Mouse (Mus musculus): ENCODE results near the gene 4930572O03Rik. TPM values are rescaled to one million over a fixed set of nuclear protein-coding genes. Genes with fewer than 3 reads are reported as not detected.
"Not testable (repeated sequence)": the region's sequence is repeated elsewhere in the genome, so short reads cannot be mapped to it uniquely, and the experiment has no call there.

The 4930572O03Rik gene
- not detected in 2 replicates for polyA plus RNA-seq (2012; rRNA removed)

GRCm38 (mm10) chr5:15656959-15657358, at the start of gene 4930572O03Rik:
TSS of gene 4930572O03Rik (minus strand) at chr5:15657059.
- not testable (repeated sequence) for H3K4me3 ChIP-seq (ENCODE audit: low read depth, low read length); H3K27ac ChIP-seq (ENCODE audit: insufficient read depth, low read depth, low read length); H3K36me3 ChIP-seq (ENCODE audit: control insufficient read depth, insufficient read depth, low read length); H3K4me1 ChIP-seq (ENCODE audit: control insufficient read depth, insufficient read depth, insufficient read length, low read length); H3K27me3 ChIP-seq (ENCODE audit: control insufficient read depth, insufficient read depth, low read length)
- WGBS = 51% methylated on average over 1 of the region's 1 CpGs

GRCm38 (mm10) chr5:15702891-15703290, 46.0 kb upstream of the 4930572O03Rik start:
- H3K36me3 ChIP-seq (ENCODE audit: control insufficient read depth, insufficient read depth, low read length); H3K27me3 ChIP-seq (ENCODE audit: control insufficient read depth, insufficient read depth, low read length); H3K4me1 ChIP-seq (ENCODE audit: control insufficient read depth, insufficient read depth, insufficient read length, low read length); H3K27ac ChIP-seq (ENCODE audit: insufficient read depth, low read depth, low read length); H3K4me3 ChIP-seq (ENCODE audit: low read depth, low read length): not testable (repeated sequence)
- 23% methylated on average over 5 of the region's 5 CpGs for whole genome bisulfite sequencing

DNA sequence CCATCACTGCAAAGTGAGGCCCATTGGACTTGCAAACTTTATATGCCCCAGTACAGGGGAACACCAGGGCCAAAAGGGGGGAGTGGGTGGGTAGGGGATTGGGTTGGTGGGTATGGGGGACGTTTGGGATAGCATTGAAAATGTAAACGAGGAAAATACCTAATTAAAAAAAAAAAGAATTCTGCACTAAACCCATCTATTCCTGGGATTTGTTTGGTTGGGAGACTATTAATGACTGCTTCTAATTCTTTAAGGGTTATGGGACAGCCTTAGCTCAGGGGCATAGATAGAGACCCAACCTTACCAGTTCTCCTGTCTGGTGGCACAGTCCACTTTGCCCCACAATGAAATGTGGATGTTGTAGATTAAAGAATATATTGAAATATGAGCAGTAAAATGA, 40.9 kb upstream of the 4930572O03Rik start:
- not testable (repeated sequence) for H3K36me3 ChIP-seq (ENCODE audit: control insufficient read depth, insufficient read depth, low read length); H3K4me1 ChIP-seq (ENCODE audit: control insufficient read depth, insufficient read depth, insufficient read length, low read length); H3K4me3 ChIP-seq (ENCODE audit: low read depth, low read length); H3K27ac ChIP-seq (ENCODE audit: insufficient read depth, low read depth, low read length); H3K27me3 ChIP-seq (ENCODE audit: control insufficient read depth, insufficient read depth, low read length)
- 29% methylated on average over 2 of the region's 2 CpGs for WGBS

DNA sequence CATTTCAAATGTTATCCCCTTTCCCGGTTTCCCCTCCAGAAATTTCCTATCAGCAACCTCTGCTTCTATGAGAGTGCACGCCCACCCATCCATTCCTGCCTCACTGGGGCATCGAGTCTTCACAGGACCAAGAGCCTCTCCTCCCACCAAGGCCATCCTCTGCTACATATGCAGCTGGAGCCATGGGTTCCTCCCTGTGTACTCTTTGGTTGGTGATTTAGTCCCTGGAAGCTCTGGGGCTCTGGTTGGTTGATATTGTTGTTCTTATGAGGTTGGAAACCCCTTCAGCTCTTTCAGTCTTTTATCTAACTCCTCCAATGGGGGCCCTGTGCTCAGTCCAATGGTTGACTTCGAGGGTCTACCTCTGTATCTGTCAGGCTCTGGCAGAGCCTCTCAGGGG, 35.0 kb upstream of the 4930572O03Rik start:
- not testable (repeated sequence) for H3K27me3 ChIP-seq (ENCODE audit: control insufficient read depth, insufficient read depth, low read length); H3K4me3 ChIP-seq (ENCODE audit: low read depth, low read length); H3K27ac ChIP-seq (ENCODE audit: insufficient read depth, low read depth, low read length); H3K36me3 ChIP-seq (ENCODE audit: control insufficient read depth, insufficient read depth, low read length); H3K4me1 ChIP-seq (ENCODE audit: control insufficient read depth, insufficient read depth, insufficient read length, low read length)
- WGBS = 61% methylated on average over 4 of the region's 4 CpGs

GRCm38 (mm10) chr5:15690822-15691221, 34.0 kb upstream of the 4930572O03Rik start:
- not testable (repeated sequence) for H3K4me1 ChIP-seq (ENCODE audit: control insufficient read depth, insufficient read depth, insufficient read length, low read length); H3K4me3 ChIP-seq (ENCODE audit: low read depth, low read length); H3K36me3 ChIP-seq (ENCODE audit: control insufficient read depth, insufficient read depth, low read length); H3K27ac ChIP-seq (ENCODE audit: insufficient read depth, low read depth, low read length); H3K27me3 ChIP-seq (ENCODE audit: control insufficient read depth, insufficient read depth, low read length)
- WGBS = 71% methylated on average over 4 of the region's 4 CpGs

GRCm38 (mm10) chr5:15689659-15690213, 32.9 kb upstream of the 4930572O03Rik start:
- H3K27ac ChIP-seq (ENCODE audit: insufficient read depth, low read depth, low read length); H3K4me3 ChIP-seq (ENCODE audit: low read depth, low read length); H3K4me1 ChIP-seq (ENCODE audit: control insufficient read depth, insufficient read depth, insufficient read length, low read length); H3K36me3 ChIP-seq (ENCODE audit: control insufficient read depth, insufficient read depth, low read length); H3K27me3 ChIP-seq (ENCODE audit: control insufficient read depth, insufficient read depth, low read length): not testable (repeated sequence)
- WGBS = 62% methylated on average over 6 of the region's 6 CpGs

DNA sequence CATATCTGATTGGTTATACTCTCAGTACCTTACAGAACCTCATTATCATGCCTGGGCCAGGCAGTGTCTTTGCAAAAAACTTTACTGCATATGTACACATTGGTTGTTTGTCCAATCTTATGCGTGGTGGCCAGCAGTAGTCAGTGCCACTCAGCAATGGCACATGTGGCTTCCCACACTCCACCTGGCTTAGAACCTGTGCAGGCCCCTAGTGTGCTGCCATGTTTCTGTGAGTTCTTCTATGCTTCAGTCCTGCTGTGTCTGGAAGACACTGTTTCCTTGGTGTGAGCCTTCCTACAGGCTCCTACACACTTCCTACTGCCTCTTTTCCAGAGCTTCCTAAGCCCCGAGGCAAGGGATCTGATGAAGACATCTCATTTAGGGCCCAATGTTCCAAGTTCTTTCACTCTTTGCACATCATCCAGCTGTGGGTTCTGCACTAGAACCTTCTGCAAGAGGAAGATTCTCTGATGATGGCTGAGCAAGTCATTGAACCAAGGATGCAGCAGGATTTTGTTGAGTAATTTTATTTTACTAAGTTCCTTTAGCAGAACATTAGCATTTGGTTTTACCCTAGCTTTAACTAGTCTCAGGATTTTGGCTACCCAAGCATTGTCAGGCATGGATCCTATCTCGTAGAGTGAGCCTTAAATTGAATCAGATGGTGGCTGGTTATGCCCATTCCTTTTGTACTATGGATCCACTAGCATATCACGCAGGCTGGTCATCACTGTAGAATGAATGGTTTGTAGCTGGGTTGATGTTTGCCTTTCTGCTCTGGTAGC, 32.2 kb upstream of the 4930572O03Rik start:
- H3K4me1 ChIP-seq (ENCODE audit: control insufficient read depth, insufficient read depth, insufficient read length, low read length); H3K36me3 ChIP-seq (ENCODE audit: control insufficient read depth, insufficient read depth, low read length); H3K27me3 ChIP-seq (ENCODE audit: control insufficient read depth, insufficient read depth, low read length); H3K4me3 ChIP-seq (ENCODE audit: low read depth, low read length); H3K27ac ChIP-seq (ENCODE audit: insufficient read depth, low read depth, low read length): not testable (repeated sequence)
- WGBS = 58% methylated on average over 4 of the region's 4 CpGs

DNA sequence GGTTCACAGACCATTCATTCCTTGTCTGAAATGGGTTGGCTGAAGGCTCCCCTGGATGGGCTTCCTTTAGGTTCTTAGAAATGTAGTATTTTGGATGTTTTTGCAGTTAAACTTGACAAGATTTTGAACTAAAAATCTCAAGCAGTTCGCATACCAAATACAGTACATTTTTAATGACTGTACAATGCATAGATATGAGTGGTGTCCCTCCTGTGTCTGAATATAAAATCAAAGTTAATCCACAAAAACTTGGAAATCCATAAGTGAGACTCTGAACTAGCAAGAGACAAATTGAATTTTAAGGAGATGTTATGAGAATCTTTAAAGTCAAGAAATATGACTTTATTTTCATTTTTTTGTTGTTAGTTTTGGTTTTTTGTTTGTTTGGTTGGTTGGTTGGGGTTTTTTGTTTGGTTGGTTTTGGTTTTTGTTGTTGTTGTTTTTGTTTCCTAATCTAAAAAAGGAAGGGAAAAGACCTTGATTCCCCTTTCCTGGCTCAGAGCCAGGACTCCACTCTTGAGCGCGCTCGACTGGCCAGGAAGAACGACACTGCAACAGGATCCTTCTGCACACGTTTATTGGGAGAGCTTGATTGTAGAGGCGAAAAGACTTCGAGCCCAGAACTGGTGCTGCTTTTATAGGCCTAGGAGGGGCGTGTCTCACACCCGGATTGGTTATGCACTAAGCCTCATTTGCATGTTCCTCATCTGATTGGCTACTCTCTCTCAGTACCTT, 24.6 kb upstream of the 4930572O03Rik start:
- WGBS = 76% methylated on average over 8 of the region's 10 CpGs
- not testable (repeated sequence) for H3K4me3 ChIP-seq (ENCODE audit: low read depth, low read length); H3K27ac ChIP-seq (ENCODE audit: insufficient read depth, low read depth, low read length); H3K27me3 ChIP-seq (ENCODE audit: control insufficient read depth, insufficient read depth, low read length); H3K4me1 ChIP-seq (ENCODE audit: control insufficient read depth, insufficient read depth, insufficient read length, low read length); H3K36me3 ChIP-seq (ENCODE audit: control insufficient read depth, insufficient read depth, low read length)

DNA sequence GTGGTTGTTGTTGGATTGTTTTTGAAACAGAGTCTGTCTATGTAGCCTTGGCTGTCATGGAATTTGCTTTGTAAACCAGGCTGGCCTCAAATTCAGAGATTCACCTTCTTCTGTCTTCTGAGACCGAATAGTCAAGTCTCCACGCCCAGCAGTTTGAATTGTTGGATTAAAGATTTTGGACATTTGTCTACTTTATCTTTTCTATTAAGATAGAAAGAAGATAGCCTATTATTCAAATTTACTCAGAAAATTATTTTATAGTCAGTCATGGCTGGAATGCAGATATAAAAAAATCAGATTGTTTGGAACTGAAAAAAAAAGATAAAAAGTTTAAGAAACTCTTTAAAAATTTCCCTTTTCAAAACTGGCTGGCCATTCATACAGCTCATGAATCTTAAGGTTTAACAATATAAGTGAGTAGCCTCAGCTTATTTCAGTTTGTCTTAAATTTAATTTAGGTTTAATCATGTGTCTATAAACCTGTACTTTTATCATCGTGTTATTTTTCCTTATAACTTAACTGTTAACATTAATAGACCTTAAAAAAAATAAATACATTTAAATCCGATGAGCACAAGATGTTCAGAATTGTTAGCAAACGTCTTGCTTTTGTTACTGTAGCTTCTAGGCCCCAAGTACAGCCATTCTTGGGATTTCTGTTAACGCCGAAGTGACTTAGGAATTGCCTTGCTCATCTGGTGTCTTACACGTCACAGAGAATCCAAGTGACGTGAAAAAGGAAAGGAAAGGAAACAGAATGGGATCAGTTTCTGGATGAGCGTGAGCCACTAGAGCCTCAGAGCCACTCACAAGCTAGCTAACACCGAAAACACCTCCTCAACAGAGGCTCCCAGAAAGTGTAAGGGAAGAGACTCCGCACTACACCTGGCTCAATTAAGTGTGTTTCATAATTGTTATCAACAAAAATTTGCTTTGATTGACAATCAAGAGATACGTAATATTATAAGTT, 23.4 kb upstream of the 4930572O03Rik start:
- 65% methylated on average over 13 of the region's 13 CpGs for WGBS
- not testable (repeated sequence) for H3K27ac ChIP-seq (ENCODE audit: insufficient read depth, low read depth, low read length)

DNA sequence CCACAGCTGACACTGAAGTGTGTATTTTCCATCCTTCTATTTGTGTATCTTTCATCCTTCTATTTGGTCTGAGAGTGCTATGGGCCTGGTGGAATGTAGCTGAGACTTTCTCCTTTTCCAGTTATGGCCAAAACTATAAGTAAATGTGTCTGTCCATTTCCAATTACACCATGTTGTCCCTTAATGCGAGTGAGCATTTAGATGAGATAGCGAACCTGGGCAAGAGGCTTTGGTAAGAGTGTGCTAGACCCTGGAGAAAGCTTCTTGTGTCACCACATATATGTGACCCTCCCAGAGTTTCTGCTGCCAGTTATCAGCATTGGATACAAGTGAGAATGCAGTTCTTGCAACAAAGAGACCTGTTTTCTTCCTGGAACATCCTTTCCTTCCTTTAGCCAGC, 22.0 kb upstream of the 4930572O03Rik start:
- 68% methylated on average over 2 of the region's 2 CpGs for WGBS
- H3K4me3 ChIP-seq (ENCODE audit: low read depth, low read length); H3K27me3 ChIP-seq (ENCODE audit: control insufficient read depth, insufficient read depth, low read length); H3K27ac ChIP-seq (ENCODE audit: insufficient read depth, low read depth, low read length); H3K4me1 ChIP-seq (ENCODE audit: control insufficient read depth, insufficient read depth, insufficient read length, low read length); H3K36me3 ChIP-seq (ENCODE audit: control insufficient read depth, insufficient read depth, low read length): not testable (repeated sequence)

More for the DNA sequence above, 23.4 kb upstream of the 4930572O03Rik start:
- H3K4me1 ChIP-seq (ENCODE audit: control insufficient read depth, insufficient read depth, insufficient read length, low read length); H3K4me3 ChIP-seq (ENCODE audit: low read depth, low read length); H3K27me3 ChIP-seq (ENCODE audit: control insufficient read depth, insufficient read depth, low read length); H3K36me3 ChIP-seq (ENCODE audit: control insufficient read depth, insufficient read depth, low read length): not testable (repeated sequence)

DNA sequence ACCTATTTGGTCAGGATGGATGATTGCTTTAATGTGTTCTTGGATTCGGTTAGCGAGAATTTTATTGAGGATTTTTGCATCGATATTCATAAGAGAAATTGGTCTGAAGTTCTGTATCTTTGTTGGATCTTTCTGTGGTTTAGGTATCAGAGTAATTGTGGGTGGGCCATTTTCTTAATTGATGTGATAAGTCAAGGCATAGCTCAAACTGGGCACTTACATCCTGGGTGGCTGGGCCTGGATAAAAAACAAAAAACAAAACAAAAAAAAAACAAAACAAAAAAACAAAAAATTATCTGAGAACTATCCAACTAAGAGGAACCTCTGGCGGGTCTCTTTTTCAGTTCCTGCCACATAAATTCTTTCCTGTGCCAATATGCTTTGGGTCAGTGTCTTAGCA, 20.9 kb upstream of the 4930572O03Rik start:
- H3K4me1 ChIP-seq (ENCODE audit: control insufficient read depth, insufficient read depth, insufficient read length, low read length); H3K27me3 ChIP-seq (ENCODE audit: control insufficient read depth, insufficient read depth, low read length); H3K36me3 ChIP-seq (ENCODE audit: control insufficient read depth, insufficient read depth, low read length); H3K27ac ChIP-seq (ENCODE audit: insufficient read depth, low read depth, low read length); H3K4me3 ChIP-seq (ENCODE audit: low read depth, low read length): not testable (repeated sequence)
- WGBS = 82% methylated on average over 4 of the region's 4 CpGs

Data from small intestine, adult 2 months (tissue).